Mouse (Mus musculus) intestine, embryonic 15.5 days (tissue): ENCODE results near the gene Prkcd. TPM values are rescaled to one million over a fixed set of nuclear protein-coding genes. Genes with fewer than 3 reads are reported as not detected.

Source experiments
- ATAC-seq: fragments of 200-750 bp; cut with Nextera tagmentation; 2 replicates; pipeline ENCODE4 v1.8.0; 2017; ENCODE audit warnings: moderate TSS enrichment, moderate library complexity
- H3K27ac ChIP-seq: fragments of 300-500 bp; sonication (generic); 2 replicates; pipeline ENCODE4 v1.5.1; 2015; ENCODE audit warnings: mild to moderate bottlenecking, inconsistent platforms
- H3K27me3 ChIP-seq: fragments of 300-500 bp; sonication (generic); replicated peaks from 2 replicates; pipeline ENCODE4 v1.6.1; 2015; ENCODE audit warnings: inconsistent platforms
- H3K36me3 ChIP-seq: fragments of 300-500 bp; sonication (generic); 2 replicates; pipeline ENCODE4 v1.6.1; 2015; ENCODE audit warnings: inconsistent platforms
- H3K4me1 ChIP-seq: fragments of 300-500 bp; sonication (generic); replicated peaks from 2 replicates; pipeline ENCODE4 v1.6.1; 2015; ENCODE audit warnings: inconsistent platforms
- H3K4me2 ChIP-seq: fragments of 300-500 bp; sonication (generic); replicated peaks from 2 replicates; pipeline ENCODE4 v1.6.1; 2015; ENCODE audit warnings: mild to moderate bottlenecking, inconsistent platforms
- H3K4me3 ChIP-seq: fragments of 300-500 bp; sonication (generic); replicated peaks from 2 replicates; pipeline ENCODE4 v1.5.1; 2015; ENCODE audit warnings: inconsistent platforms
- H3K9ac ChIP-seq: fragments of 300-500 bp; sonication (generic); 2 replicates; pipeline ENCODE4 v1.6.1; 2015; ENCODE audit warnings: inconsistent platforms
- H3K9me3 ChIP-seq: fragments of 300-500 bp; sonication (generic); 2 replicates; pipeline ENCODE4 v1.6.1; 2016; ENCODE audit warnings: inconsistent platforms
- WGBS: fragments of 180-500 bp; shearing (Covaris S2); methylation state at CpG from one replicate; pipeline ENCODE4 v1.1.7; 2015; 5-methylcytosine and 5-hydroxymethylcytosine counted together
- polyA plus RNA-seq: library from polyadenylated mRNA; unstranded; fragments of >200 nt; fragmentation: Nextera tagmentation; extraction: Ambion mirVana; gene quantifications from 2 replicates; pipeline ENCODE4 v1.2.1, GENCODE M21; 2015

Prkcd gene
- polyA plus RNA-seq, 1 experiment from 2014 or later: 57.2 TPM

- H3K36me3 ChIP-seq: no peaks in the 10 kb centered on the region
- no peak overlapping the region for H3K4me2 ChIP-seq
- ATAC-seq: no peak
- no peak overlapping the region for H3K4me3 ChIP-seq
- H3K27ac ChIP-seq: no peak overlapping the region
- H3K9me3 ChIP-seq: no peaks in the 10 kb centered on the region
- 74% methylated on average over 2 of the region's 2 CpGs for WGBS
- H3K27me3 ChIP-seq: no peaks in the 10 kb centered on the region
- H3K4me1 ChIP-seq: 0 out of 2 replicates have a peak, but pooled peaks cover 4% of the 10 kb centered on the region
- H3K9ac ChIP-seq: no peak overlapping the region
These were observed 9.3 kb downstream of the Prkcd start for GRCm38 (mm10) chr14:30616751-30617150.

- no peak overlapping the region for H3K4me3 ChIP-seq
- 77% methylated on average over 2 of the region's 2 CpGs for whole genome bisulfite sequencing
- H3K4me1 ChIP-seq: 0 out of 2 replicates have a peak, but pooled peaks cover 6% of the 10 kb centered on the region
- no peak overlapping the region for H3K4me2 ChIP-seq
- H3K36me3 ChIP-seq: no peaks in the 10 kb centered on the region
- H3K9ac ChIP-seq: no peak overlapping the region
- no peak overlapping the region for H3K27ac ChIP-seq
- no peaks in the 10 kb centered on the region for H3K9me3 ChIP-seq
- no peak for ATAC-seq
- H3K27me3 ChIP-seq: no peaks in the 10 kb centered on the region
These were observed 12.9 kb downstream of the Prkcd start for GRCm38 (mm10) chr14:30612962-30613715.

GRCm38 (mm10) chr14:30612523-30612922, 13.5 kb downstream of the Prkcd start:
- Histone ChIP-seq H3K9ac (no peak overlapping the region), H3K4me2 (no peak overlapping the region), H3K27ac (no peak overlapping the region), H3K9me3 (no peaks in the 10 kb centered on the region), H3K4me3 (no peak overlapping the region), H3K27me3 (no peaks in the 10 kb centered on the region), H3K4me1 (0 out of 2 replicates have a peak, but pooled peaks cover 6% of the 10 kb centered on the region), H3K36me3 (no peaks in the 10 kb centered on the region)
- 22% methylated on average over 7 of the region's 7 CpGs for WGBS
- ATAC-seq: peak; percentile 49

GRCm38 (mm10) chr14:30610940-30611339, 15.1 kb downstream of the Prkcd start:
- ATAC-seq: no peak
- no peak overlapping the region for H3K27ac ChIP-seq
- no peak overlapping the region for H3K4me2 ChIP-seq
- H3K36me3 ChIP-seq: no peaks in the 10 kb centered on the region
- no peak overlapping the region for H3K4me3 ChIP-seq
- H3K27me3 ChIP-seq: no peaks in the 10 kb centered on the region
- no peak overlapping the region for H3K9ac ChIP-seq
- H3K4me1 ChIP-seq: 0 out of 2 replicates have a peak, but pooled peaks cover 4% of the 10 kb centered on the region
- WGBS: 84% methylated on average over 3 of the region's 3 CpGs
- H3K9me3 ChIP-seq: no peaks in the 10 kb centered on the region

GRCm38 (mm10) chr14:30610304-30610703, 15.7 kb downstream of the Prkcd start:
- no peaks in the 10 kb centered on the region for H3K9me3 ChIP-seq
- H3K27me3 ChIP-seq: no peaks in the 10 kb centered on the region
- ATAC-seq: no peak
- H3K4me1 ChIP-seq: 0 out of 2 replicates have a peak, but pooled peaks cover 2% of the 10 kb centered on the region
- H3K9ac ChIP-seq: no peak overlapping the region
- WGBS: 68% methylated on average over 2 of the region's 2 CpGs
- no peak overlapping the region for H3K4me3 ChIP-seq
- H3K36me3 ChIP-seq: no peaks in the 10 kb centered on the region
- H3K4me2 ChIP-seq: no peak overlapping the region
- H3K27ac ChIP-seq: no peak overlapping the region

GRCm38 (mm10) chr14:30609499-30609898, 16.5 kb downstream of the Prkcd start:
- 89% methylated on average over 3 of the region's 3 CpGs for WGBS
- Histone ChIP-seq H3K4me3 (no peak overlapping the region), H3K27me3 (no peaks in the 10 kb centered on the region), H3K9me3 (no peaks in the 10 kb centered on the region), H3K9ac (no peak overlapping the region), H3K4me1 (0 out of 2 replicates have a peak, but pooled peaks cover 2% of the 10 kb centered on the region), H3K27ac (no peak overlapping the region), H3K4me2 (no peak overlapping the region), H3K36me3 (no peaks in the 10 kb centered on the region)
- no peak for ATAC-seq

- Histone ChIP-seq H3K36me3 (no peaks in the 10 kb centered on the region), H3K27ac (no peak overlapping the region), H3K27me3 (no peaks in the 10 kb centered on the region), H3K4me1 (0 out of 2 replicates have a peak, but pooled peaks cover 2% of the 10 kb centered on the region), H3K4me3 (no peak overlapping the region), H3K9ac (no peak overlapping the region), H3K4me2 (no peak overlapping the region), H3K9me3 (no peaks in the 10 kb centered on the region)
- 81% methylated on average over 6 of the region's 6 CpGs for WGBS
- no peak for ATAC-seq
These were observed 17.8 kb downstream of the Prkcd start for GRCm38 (mm10) chr14:30608176-30608575.

GRCm38 (mm10) chr14:30607696-30608095, 18.3 kb downstream of the Prkcd start:
- H3K9ac ChIP-seq: no peak overlapping the region
- H3K36me3 ChIP-seq: no peaks in the 10 kb centered on the region; the same call in 1 of the 2 replicates
- no peaks in the 10 kb centered on the region for H3K9me3 ChIP-seq
- no peak overlapping the region for H3K4me3 ChIP-seq
- no peaks in the 10 kb centered on the region for H3K27me3 ChIP-seq
- ATAC-seq: peak; percentile 24
- no peak overlapping the region for H3K27ac ChIP-seq
- 0 out of 2 replicates have a peak, but pooled peaks cover 2% of the 10 kb centered on the region for H3K4me1 ChIP-seq
- no peak overlapping the region for H3K4me2 ChIP-seq
- WGBS: 71% methylated on average over 4 of the region's 4 CpGs

GRCm38 (mm10) chr14:30606817-30607216, 19.2 kb downstream of the Prkcd start:
- Histone ChIP-seq H3K4me1 (0 out of 2 replicates have a peak, but pooled peaks cover 2% of the 10 kb centered on the region), H3K36me3 (no peaks in the 10 kb centered on the region; the same call in 1 of the 2 replicates), H3K9me3 (no peaks in the 10 kb centered on the region), H3K27me3 (no peaks in the 10 kb centered on the region), H3K9ac (no peak overlapping the region), H3K4me3 (no peak overlapping the region), H3K4me2 (no peak overlapping the region), H3K27ac (no peak overlapping the region)
- 92% methylated on average over 5 of the region's 5 CpGs for WGBS
- no peak for ATAC-seq

GRCm38 (mm10) chr14:30597142-30597541, 28.9 kb downstream of the Prkcd start:
- no peak overlapping the region for H3K9ac ChIP-seq
- H3K4me3 ChIP-seq: no peak overlapping the region
- H3K9me3 ChIP-seq: no peaks in the 10 kb centered on the region
- H3K4me2 ChIP-seq: no peak overlapping the region
- peaks cover 27% of the 10 kb centered on the region for H3K4me1 ChIP-seq
- WGBS: 69% methylated on average over 2 of the region's 2 CpGs
- H3K27ac ChIP-seq: no peak overlapping the region
- no peak for ATAC-seq
- no peaks in the 10 kb centered on the region for H3K27me3 ChIP-seq
- H3K36me3 ChIP-seq: peaks cover 8% of the 10 kb centered on the region; the same call in 1 of the 2 replicates

GRCm38 (mm10) chr14:30596407-30596806, 29.6 kb downstream of the Prkcd start:
- Histone ChIP-seq H3K4me2 (no peak overlapping the region), H3K4me3 (no peak overlapping the region), H3K9ac (no peak overlapping the region), H3K9me3 (no peaks in the 10 kb centered on the region), H3K36me3 (peaks cover 8% of the 10 kb centered on the region; the same call in 1 of the 2 replicates), H3K27ac (no peak overlapping the region), H3K4me1 (peaks cover 27% of the 10 kb centered on the region), H3K27me3 (no peaks in the 10 kb centered on the region)
- peak; percentile 37 for ATAC-seq
- 49% methylated on average over 3 of the region's 3 CpGs for WGBS

- H3K9ac ChIP-seq: no peak overlapping the region
- no peak overlapping the region for H3K27ac ChIP-seq
- WGBS: 86% methylated on average over 8 of the region's 8 CpGs
- H3K4me2 ChIP-seq: no peak overlapping the region
- no peak for ATAC-seq
- no peaks in the 10 kb centered on the region for H3K27me3 ChIP-seq
- no peaks in the 10 kb centered on the region for H3K9me3 ChIP-seq
- peaks cover 8% of the 10 kb centered on the region; the same call in 1 of the 2 replicates for H3K36me3 ChIP-seq
- no peak overlapping the region for H3K4me3 ChIP-seq
- peaks cover 27% of the 10 kb centered on the region for H3K4me1 ChIP-seq
These were observed 30.3 kb downstream of the Prkcd start for GRCm38 (mm10) chr14:30595576-30596313.
